Mouse (Mus musculus) liver, adult 2 months (tissue): ENCODE measurements around the gene Degs1.

Experiments
- CTCF ChIP-seq: fragments of 200-500 bp; IDR thresholded peaks from 2 replicates; pipeline ENCODE4 v1.5.1; 2011; ENCODE audit warnings: low read depth, low read length, control low read depth
- POLR2A ChIP-seq: fragments of 200-500 bp; IDR thresholded peaks from 2 replicates; pipeline ENCODE4 v1.6.1; 2011; ENCODE audit warnings: low read length, control low read depth; ENCODE audit not compliant: insufficient read depth; ENCODE audit errors: extremely low read depth

DNA sequence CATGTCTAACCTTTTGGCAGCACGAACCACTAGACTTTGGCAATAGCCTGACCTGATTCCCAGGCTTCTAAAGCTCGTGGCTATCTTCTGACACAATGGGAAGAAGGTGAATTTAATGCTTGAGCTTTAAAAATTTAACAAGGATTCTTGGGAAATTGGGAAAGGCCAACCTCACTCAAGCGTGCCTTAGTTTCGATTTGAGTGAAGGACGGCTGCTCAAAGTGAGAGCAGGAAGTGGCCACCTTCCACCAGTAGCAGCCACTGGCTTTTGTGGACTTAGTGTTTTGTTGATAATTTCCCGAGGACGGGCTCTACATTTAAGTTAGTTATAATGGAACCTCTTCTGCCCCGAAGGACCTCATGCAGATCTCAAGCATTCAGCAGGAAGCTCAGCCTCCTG is 30.6 kb upstream of the Degs1 start:
- no peak for TF ChIP-seq POLR2A
- TF ChIP-seq CTCF, result no peak
